Mouse (Mus musculus): ENCODE measurements around the gene Adamtsl3.

- TF ChIP-seq CTCF (conservative IDR thresholded peaks at IDR 0.05; ENCODE audit: low read length) (no peak), NANOG (IDR thresholded peaks at IDR 0.05; ENCODE audit: borderline replicate concordance, low read length) (no peak)
Measured at GRCm38 (mm10) chr7:82370132-82370531, 34.6 kb downstream of the Adamtsl3 start.
